Mouse (Mus musculus): Measurements from ENCODE around the gene Gm3269. TPM values are rescaled to one million over a fixed set of nuclear protein-coding genes. Genes with fewer than 3 reads are reported as not detected.

Gene Gm3269
- polyA plus RNA-seq (2012; rRNA removed): not detected in 2 replicates

GRCm38 (mm10) chr14:4837806-4838205 is at the start of gene Gm3269:
Gene Gm3269 (plus strand): TSS chr14:4838106.

GRCm38 (mm10) chr14:4855299-4855980 is 17.5 kb downstream of the Gm3269 start, which contains the start of gene Gm3264:
Gene Gm3264 (plus strand): TSS chr14:4855576.

GRCm38 (mm10) chr14:4892116-4892515 is 54.2 kb downstream of the Gm3269 start, which contains the start of gene Gm3278:
Gene Gm3278 (plus strand): TSS chr14:4892416.

Other genes with a start within 250 kb of the Gm3269 start
- gene Gm8159, start 205.8 kb upstream of the Gm3269 start, polyA plus RNA-seq (2012; rRNA removed): not detected in 2 replicates
- gene Gm3239, start 173.9 kb upstream of the Gm3269 start, polyA plus RNA-seq (2012; rRNA removed): 0.08 and 0.36 TPM in 2 replicates
- gene Gm7876, start 128.9 kb upstream of the Gm3269 start, polyA plus RNA-seq (2012; rRNA removed): not detected in 2 replicates
- 0.62 and 1.6 TPM in 2 replicates for gene Gm3252, start 111.3 kb upstream of the Gm3269 start, polyA plus RNA-seq (2012; rRNA removed)
- gene Gm9602, start 61.8 kb upstream of the Gm3269 start, polyA plus RNA-seq (2012; rRNA removed): not detected in 2 replicates
- 1.1 and 3.3 TPM in 2 replicates for gene Gm3264, start 17.5 kb downstream of the Gm3269 start, polyA plus RNA-seq (2012; rRNA removed)
- gene Gm3278, start 54.3 kb downstream of the Gm3269 start, polyA plus RNA-seq (2012; rRNA removed): 0.07 TPM in 1 of 2 replicates, not detected in the other
- 0.19 TPM in 1 of 2 replicates, not detected in the other for gene Gm8297, start 145.8 kb downstream of the Gm3269 start, polyA plus RNA-seq (2012; rRNA removed)
- 0.89 TPM in 1 of 2 replicates, not detected in the other for gene Gm3298, start 177.8 kb downstream of the Gm3269 start, polyA plus RNA-seq (2012; rRNA removed)
- not detected in 2 replicates for gene 4930555G01Rik, start 212.5 kb downstream of the Gm3269 start, polyA plus RNA-seq (2012; rRNA removed)
- 3.5 and 7.8 TPM in 2 replicates for gene Gm8281, start 232.9 kb downstream of the Gm3269 start, polyA plus RNA-seq (2012; rRNA removed)

Measured in central nervous system, embryonic 11.5 days (tissue).